Mouse (Mus musculus) skeletal muscle tissue, adult 2 months (tissue): Measurements from ENCODE around the gene Gm43951.
"Not testable (repeated sequence)": the region's sequence is repeated elsewhere in the genome, so short reads cannot be mapped to it uniquely, and the experiment has no call there.

Experiments used
- DNase-seq: peaks from one replicate; pipeline ENCODE4 v3.0.0-alpha.2; 2012; ENCODE audit warnings: low read depth, low spot score

Gm43951 gene

GRCm38 (mm10) chr11:72203440-72203839, 3.2 kb downstream of the Gm43951 start:
- DNase-seq = no peak

DNA sequence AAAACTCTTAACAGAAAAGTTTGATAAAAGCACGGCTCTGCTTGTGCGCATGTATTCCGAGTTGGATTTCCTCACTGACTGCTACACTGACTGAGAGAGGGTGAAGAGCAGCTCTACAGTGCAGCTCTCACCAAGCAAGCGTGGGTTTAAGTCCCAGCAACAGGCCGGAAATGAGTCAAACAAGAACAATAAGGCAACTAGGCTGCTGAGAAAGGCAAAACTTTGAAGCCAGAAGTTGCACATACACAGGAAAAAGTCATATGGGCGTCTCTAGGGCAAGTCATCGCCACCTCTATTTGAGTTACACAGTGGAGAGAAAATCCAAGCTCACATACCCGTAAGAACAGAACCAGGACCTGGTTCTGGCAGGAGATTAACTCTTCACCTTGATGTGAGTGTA, 10.1 kb downstream of the Gm43951 start:
- DNase-seq = no peak

DNA sequence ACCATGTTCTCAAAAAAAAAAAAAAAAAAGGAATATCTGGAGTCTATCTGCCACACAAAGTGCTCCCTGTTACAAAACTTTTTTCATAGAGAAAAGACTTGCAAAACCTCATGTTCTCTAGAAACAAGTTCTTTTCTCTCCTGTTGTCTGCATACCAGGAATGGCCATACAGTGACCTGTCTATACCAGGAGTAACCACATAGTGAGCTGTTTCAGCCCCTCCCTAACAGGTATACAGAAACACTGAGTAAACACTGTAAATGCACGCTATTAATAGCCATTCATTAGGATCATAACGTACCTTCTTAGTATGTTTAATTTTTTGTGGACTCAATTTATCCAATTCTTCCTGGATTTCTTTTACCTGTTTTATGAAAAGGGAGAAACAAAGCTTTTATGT, 12.4 kb downstream of the Gm43951 start:
- no peak for DNase-seq

GRCm38 (mm10) chr11:72190857-72191256, 15.8 kb downstream of the Gm43951 start:
- DNase-seq = no peak

- no peak for DNase-seq
Observed at GRCm38 (mm10) chr11:72184252-72184651, 22.4 kb downstream of the Gm43951 start.

GRCm38 (mm10) chr11:72181136-72181535, 25.5 kb downstream of the Gm43951 start:
- DNase-seq = no peak

DNA sequence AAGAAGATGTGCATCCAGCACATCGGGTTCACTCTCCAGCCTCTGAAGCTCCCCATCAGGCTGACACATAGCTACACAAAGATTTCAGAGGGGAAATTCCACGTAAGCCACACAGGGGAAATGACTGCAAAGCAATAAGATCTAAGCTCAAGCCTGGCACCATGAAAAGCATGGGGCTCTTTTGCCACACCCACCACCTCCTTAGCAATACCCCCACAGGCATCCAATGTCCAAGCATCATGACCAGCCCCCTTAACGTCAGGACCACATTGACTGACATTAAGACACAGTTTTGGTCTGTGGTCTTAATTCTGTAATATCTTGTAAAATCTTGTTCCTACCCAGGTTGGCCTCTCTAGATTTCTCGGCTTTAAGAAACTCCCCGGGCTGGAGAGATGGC, 26.1 kb downstream of the Gm43951 start:
- DNase-seq = no peak

DNA sequence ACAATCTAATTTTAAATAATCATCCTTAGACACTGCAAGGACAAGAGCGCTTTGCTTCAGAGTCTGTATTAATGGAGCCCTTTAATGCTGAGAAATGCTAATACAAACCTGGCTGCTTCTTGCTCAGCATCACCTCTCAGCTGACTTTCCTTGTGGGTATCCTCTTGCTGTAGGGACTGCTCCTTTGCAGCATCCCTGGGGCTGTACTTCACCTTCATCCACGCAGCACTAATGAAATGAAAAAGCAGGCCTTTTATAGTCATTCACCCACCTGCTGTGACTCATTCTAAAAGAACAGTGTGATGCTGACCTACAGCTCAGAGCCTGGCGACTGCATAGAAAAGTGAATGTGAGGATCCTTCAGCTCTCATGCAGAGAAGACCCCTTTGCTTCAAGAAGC, 30.1 kb downstream of the Gm43951 start:
- DNase-seq = no peak

GRCm38 (mm10) chr11:72175966-72176365, 30.7 kb downstream of the Gm43951 start:
- DNase-seq = no peak

DNA sequence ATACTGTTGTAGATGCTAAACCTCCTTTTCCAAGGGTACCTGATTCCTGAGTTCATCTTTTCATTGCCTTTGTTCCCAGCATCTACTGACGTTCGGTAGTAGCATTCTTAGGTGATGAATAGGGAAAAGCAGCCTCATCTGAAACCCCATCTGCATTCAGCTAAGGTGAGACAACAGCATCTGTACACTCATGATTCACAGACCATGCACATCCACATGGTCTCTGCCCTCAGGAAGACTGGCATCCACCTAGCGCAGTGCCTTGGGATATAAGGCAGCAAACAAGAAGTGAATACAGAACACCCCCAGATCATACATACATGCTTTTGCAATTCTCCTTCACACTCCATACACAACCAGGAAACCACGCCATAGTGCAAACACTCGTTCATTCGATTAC, 31.9 kb downstream of the Gm43951 start:
- DNase-seq = no peak

DNA sequence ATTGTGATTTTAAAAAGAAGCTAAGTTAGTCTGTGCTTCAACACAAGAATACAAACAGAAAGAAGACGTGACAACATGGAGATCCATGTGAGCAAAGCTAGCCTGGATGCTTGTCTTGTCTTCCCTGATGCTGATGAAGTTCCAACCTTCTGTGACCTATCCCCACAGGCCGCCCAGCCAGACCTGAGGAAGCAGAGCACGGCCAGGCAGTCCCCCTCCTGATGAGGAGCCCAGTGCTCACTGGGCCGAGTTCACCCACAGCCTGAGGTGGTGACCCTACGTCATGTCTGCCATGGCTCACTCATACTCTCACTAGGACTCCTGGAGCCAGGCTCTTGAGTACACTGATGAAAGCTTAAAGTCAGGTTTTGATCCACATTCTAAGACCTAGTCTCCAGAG, 33.1 kb downstream of the Gm43951 start:
- DNase-seq = no peak

DNA sequence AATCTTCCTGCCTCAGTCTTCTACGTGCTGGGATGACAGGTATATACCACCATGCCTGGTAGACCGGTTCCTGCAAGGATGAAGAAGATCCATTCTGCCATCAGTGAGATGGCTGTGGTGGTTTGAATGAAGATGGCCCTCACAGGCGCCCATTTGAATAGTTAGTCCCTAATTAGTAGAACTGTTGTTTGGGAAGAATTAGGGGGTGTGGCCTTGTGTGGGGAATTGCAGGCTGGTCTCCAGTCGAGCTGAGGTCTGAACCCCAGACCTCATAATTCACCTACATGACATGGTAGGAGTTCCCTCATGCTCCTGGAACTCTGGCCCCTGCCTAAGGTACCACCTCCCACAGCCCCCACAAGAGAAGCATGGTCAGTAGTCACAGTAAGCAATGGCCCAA, 34.7 kb downstream of the Gm43951 start:
- not testable (repeated sequence) for DNase-seq

GRCm38 (mm10) chr11:72169871-72170270, 36.8 kb downstream of the Gm43951 start:
- no peak for DNase-seq

- DNase-seq = no peak
Observed at GRCm38 (mm10) chr11:72163198-72163597, 43.4 kb downstream of the Gm43951 start.

DNA sequence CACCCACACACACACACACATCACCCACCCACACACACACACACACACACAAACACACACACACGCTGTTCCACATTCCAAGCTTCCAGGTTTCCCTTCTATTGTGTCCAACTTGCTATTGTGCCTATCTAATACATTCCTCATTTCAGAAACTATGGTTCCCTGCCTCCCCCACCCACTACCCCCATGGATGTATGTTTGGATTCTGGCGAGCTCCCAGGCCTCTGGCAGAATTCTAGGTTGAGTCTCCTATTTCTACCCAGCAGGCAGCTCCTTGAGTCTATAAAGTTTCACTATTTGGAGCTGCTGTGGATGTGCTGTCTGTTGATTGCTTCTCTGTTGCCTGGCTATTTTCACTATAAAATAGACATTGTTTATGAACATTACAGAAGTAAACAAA, 50.0 kb downstream of the Gm43951 start:
- no peak for DNase-seq

DNA sequence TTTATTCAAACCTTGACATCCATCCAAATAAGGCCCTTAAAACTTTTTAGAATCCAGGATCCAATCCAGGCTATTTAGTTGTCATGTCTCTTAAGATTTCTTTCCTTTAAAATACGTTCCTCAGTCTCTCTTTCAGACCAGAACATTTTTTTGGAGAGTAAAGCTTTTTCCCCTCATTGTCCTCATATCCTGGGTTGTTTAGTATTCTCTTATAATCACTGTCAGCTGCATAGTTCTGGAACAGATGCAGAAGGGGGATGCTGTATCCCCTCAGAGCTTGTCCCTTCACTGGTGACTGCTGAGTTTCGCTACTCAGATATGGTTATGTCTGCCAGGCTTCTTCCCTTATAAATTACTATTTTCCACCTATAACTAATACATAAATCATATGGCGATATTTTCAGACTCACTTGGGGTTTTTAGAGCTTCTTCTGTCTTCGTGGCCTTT, 50.6 kb downstream of the Gm43951 start:
- no peak for DNase-seq

- no peak for DNase-seq
Observed at GRCm38 (mm10) chr11:72155186-72155980, 51.3 kb downstream of the Gm43951 start.
